Mouse (Mus musculus) c-Kit-positive CD71-negative TER-119-negative erythroid progenitor cells, embryonic 14.5 days (primary cell): ENCODE results near the gene Kirrel.
"Not testable (repeated sequence)": the region's sequence is repeated elsewhere in the genome, so short reads cannot be mapped to it uniquely, and the experiment has no call there.

Source experiments
- DNase-seq: peaks from one replicate; pipeline ENCODE4 v3.0.0-alpha.2; 2013; ENCODE audit warnings: low read depth

Gene Kirrel

GRCm38 (mm10) chr3:87134951-87135350 is 39.6 kb downstream of the Kirrel start:
- no peak for DNase-seq

GRCm38 (mm10) chr3:87131694-87132347 is 42.7 kb downstream of the Kirrel start:
- DNase-seq = no peak

GRCm38 (mm10) chr3:87130933-87131332 is 43.6 kb downstream of the Kirrel start:
- no peak for DNase-seq

- no peak for DNase-seq
These were observed 50.8 kb downstream of the Kirrel start for GRCm38 (mm10) chr3:87123795-87124194.

- no peak for DNase-seq
These were observed 56.3 kb downstream of the Kirrel start for GRCm38 (mm10) chr3:87118214-87118613.

GRCm38 (mm10) chr3:87117632-87118031 is 56.9 kb downstream of the Kirrel start:
- DNase-seq = no peak

GRCm38 (mm10) chr3:87115726-87116540 is 58.6 kb downstream of the Kirrel start:
- DNase-seq = no peak

GRCm38 (mm10) chr3:87115271-87115670 is 59.3 kb downstream of the Kirrel start:
- DNase-seq = no peak

GRCm38 (mm10) chr3:87114801-87115200 is 59.7 kb downstream of the Kirrel start:
- DNase-seq = no peak

GRCm38 (mm10) chr3:87113881-87114280 is 60.7 kb downstream of the Kirrel start:
- DNase-seq = not testable (repeated sequence)

GRCm38 (mm10) chr3:87112264-87112663 is 62.3 kb downstream of the Kirrel start:
- DNase-seq = no peak

- DNase-seq = no peak
These were observed 69.7 kb downstream of the Kirrel start for GRCm38 (mm10) chr3:87104856-87105255.

- no peak for DNase-seq
These were observed 72.2 kb downstream of the Kirrel start for GRCm38 (mm10) chr3:87102346-87102745.

GRCm38 (mm10) chr3:87100911-87101310 is 73.6 kb downstream of the Kirrel start:
- no peak for DNase-seq

GRCm38 (mm10) chr3:87097969-87098946 is 76.3 kb downstream of the Kirrel start:
- no peak for DNase-seq

- DNase-seq = no peak
These were observed 77.3 kb downstream of the Kirrel start for GRCm38 (mm10) chr3:87097205-87097604.

- no peak for DNase-seq
These were observed 80.8 kb downstream of the Kirrel start for GRCm38 (mm10) chr3:87093718-87094117.

- peak; percentile 50 for DNase-seq
These were observed 84.6 kb downstream of the Kirrel start for GRCm38 (mm10) chr3:87089694-87090565.

- no peak for DNase-seq
These were observed 87.4 kb downstream of the Kirrel start for GRCm38 (mm10) chr3:87087146-87087545.

GRCm38 (mm10) chr3:87082235-87082634 is 92.3 kb downstream of the Kirrel start:
- peak; percentile 19 for DNase-seq

- DNase-seq = no peak
These were observed 94.8 kb downstream of the Kirrel start for GRCm38 (mm10) chr3:87079751-87080150.
